Mouse (Mus musculus): ENCODE data around the gene Efcab8.

DNA sequence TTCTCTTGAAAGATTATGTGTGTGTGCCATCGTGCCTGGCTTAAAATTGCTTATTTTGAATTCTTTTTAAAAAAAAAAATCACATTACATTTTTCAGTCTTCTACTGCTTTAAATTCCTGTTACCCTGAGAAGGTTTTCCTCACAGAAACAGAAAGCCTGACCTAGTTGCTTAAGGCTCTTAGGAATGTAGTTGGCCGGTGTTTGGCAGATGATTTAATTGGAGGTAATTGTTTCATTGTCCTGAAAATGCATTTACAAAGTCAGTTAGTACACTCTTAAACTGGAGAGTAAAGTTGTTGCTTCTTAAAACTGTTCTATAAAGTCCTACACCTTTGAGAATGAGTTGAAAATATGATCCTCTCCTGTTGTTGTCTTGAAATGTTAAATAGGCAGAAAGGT lies 10.8 kb upstream of the Efcab8 start:
- TF ChIP-seq GATA1 (IDR thresholded peaks at IDR 0.05; ENCODE audit: low read length) (no peak), TAL1 (IDR thresholded peaks at IDR 0.05; ENCODE audit: low read length) (no peak)

All from erythroblast, embryonic 14.5 days (primary cell).